Mouse (Mus musculus) retina, postnatal 7 days (tissue): ENCODE measurements at regions not wholly inside any gene's neighbourhood (a gene's known extent, or its start where the extent isn't known, plus 50 kb on each side); places are given as distances from the start of the nearest gene placed in this dataset.
"Not testable (repeated sequence)": the region's sequence is repeated elsewhere in the genome, so short reads cannot be mapped to it uniquely, and the experiment has no call there.

Source experiments
- DNase-seq: peaks from one replicate; pipeline ENCODE4 v3.0.0-alpha.2; 2012; ENCODE audit warnings: low read depth, low spot score

DNA sequence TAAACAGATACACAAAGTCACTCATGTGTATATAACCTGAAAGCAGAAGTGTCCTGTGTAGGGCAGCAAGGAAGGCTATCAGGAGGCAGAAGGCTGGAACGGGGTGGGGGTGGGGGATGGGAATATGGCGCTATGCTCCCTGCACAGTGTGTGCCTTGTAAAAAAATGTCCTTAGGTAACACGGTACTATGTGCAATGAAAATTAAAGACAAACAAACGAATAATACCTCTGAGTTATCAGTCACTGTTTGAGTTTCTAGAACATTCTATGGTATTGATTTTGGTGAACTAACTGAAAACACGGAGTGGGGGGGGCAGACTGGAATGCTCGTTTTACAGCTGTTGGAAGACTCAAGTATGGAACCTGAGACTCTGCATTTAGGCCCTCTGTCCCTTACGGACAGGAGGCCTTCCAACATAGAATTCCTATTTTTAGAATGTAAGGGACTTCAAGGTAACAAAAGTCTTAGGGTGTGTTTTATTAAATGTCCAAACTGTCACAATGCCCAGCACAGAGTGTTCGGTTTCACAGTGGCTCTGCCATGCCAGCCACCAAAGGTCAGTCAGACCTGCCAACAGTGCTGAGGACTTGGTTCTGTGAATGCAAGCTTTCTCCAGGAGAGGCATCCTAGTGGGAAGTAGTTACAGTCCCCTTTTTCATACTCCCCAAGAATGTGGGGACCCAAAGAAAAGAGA is 240.6 kb downstream of the Ano6 start:
- DNase-seq: no peak

DNA sequence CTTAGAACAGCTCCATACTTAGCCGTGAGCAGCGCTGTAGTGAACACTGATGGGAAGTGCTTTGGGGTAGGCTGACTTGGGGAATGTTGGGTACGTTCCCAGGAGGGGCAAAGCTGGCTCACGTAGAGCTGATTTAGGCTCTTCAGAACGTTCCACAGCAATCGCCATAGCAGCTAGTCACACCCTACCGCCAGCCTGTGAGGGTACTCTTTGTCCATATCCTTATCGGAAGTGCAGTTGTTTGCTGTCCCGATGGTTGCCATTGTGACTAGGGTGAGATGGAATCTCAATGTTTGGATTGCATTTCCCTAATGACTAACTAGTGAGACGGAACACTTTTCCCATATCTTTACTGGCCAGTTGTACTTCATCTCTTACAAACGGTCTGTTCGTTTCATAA is 244.6 kb downstream of the Ano6 start:
- no peak for DNase-seq

- DNase-seq: no peak
Observed at GRCm38 (mm10) chr15:96045561-96045960, 241.8 kb upstream of the Arid2 start.

GRCm38 (mm10) chr15:96046651-96047050 is 240.7 kb upstream of the Arid2 start:
- no peak for DNase-seq

GRCm38 (mm10) chr15:96050416-96050815 is 236.9 kb upstream of the Arid2 start:
- no peak for DNase-seq

DNA sequence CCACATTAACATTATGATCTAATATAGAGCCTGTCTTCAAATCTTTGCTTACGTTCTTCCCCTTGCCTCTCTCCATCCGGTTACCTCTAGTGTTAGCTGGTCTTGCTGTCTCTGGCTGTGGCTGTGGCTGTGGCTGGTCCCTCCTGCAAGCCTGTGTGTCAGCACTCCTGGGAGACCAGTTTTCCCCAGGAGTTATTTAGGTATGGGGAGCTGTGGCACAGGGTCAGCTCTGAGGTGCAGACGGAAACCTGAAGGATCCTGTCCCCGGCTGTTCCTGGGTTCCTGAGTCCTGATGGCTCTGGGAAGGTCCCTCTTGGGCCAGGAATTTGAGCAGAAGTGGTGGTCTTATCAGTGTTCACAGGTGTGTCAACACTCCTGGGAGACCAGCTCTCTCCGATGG is 234.7 kb upstream of the Arid2 start:
- no peak for DNase-seq

- no peak for DNase-seq
Observed at GRCm38 (mm10) chr15:96055361-96055760, 232.0 kb upstream of the Arid2 start.

- no peak for DNase-seq
Observed at GRCm38 (mm10) chr15:96055796-96056473, 231.4 kb upstream of the Arid2 start.

- DNase-seq: no peak
Observed at GRCm38 (mm10) chr15:96059623-96060022, 227.7 kb upstream of the Arid2 start.

GRCm38 (mm10) chr15:96064499-96065217 is 222.7 kb upstream of the Arid2 start:
- no peak for DNase-seq

DNA sequence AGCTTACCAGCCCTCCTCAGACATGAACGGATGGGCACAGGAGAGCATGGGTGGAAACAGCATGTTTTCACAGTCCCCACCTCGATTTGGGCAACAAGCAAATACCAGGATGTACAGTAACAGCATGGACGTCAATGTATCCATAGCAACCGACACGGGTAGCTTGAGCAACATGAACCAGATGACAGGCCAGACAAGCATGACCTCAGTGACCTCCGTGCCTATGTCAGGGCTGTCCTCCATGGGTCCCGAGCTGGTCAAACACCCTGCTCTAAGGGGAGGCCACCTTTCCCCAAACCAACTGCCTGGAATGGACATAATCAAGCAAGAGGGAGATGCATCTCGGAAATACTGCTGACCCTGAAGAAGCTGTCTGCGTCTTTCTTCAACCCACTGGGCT is 211.7 kb upstream of the Arid2 start:
- no peak for DNase-seq

GRCm38 (mm10) chr15:96077756-96078155 is 209.6 kb upstream of the Arid2 start:
- DNase-seq: no peak

GRCm38 (mm10) chr15:96078580-96078979 is 208.7 kb upstream of the Arid2 start:
- DNase-seq: no peak

GRCm38 (mm10) chr15:96089676-96090075 is 197.6 kb upstream of the Arid2 start:
- DNase-seq: no peak

DNA sequence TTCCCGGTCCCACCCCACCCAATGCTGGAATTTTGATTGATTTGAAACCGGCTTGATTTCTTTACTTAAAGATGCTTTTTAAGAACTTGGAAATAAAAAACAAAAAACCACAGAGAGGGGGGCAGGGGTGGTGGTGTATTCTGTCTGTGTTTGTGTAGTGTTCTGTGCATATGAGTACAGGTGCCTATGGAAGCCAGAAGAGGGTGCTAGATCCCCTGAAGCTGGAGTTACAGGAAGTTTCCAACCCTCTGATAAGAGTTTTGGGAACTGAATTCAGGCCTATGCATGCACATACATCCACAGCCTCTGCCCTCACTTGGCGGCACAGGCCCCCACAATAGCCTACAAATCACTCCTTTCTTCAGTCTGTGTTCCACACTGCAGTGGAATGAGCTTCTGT is 190.9 kb upstream of the Arid2 start:
- no peak for DNase-seq

DNA sequence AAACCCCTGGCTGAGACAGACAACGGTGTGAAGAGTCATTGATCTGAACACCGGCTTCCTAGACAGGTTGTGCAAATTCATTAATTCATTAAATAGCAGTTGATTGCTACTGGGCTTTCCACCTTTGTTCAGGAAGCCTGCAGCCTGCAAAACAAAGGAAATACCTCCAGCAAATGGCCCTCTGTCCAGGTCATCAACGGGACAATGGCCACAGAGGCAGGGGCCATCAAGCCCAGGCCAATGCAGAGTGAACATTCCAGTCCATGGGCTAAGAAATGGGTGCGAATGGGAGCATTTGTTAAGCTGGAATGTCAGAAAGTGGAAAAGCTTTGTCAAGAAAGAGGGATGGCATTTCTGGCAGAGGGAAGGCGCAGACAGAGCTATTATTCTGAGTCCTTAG is 188.5 kb upstream of the Arid2 start:
- no peak for DNase-seq

DNA sequence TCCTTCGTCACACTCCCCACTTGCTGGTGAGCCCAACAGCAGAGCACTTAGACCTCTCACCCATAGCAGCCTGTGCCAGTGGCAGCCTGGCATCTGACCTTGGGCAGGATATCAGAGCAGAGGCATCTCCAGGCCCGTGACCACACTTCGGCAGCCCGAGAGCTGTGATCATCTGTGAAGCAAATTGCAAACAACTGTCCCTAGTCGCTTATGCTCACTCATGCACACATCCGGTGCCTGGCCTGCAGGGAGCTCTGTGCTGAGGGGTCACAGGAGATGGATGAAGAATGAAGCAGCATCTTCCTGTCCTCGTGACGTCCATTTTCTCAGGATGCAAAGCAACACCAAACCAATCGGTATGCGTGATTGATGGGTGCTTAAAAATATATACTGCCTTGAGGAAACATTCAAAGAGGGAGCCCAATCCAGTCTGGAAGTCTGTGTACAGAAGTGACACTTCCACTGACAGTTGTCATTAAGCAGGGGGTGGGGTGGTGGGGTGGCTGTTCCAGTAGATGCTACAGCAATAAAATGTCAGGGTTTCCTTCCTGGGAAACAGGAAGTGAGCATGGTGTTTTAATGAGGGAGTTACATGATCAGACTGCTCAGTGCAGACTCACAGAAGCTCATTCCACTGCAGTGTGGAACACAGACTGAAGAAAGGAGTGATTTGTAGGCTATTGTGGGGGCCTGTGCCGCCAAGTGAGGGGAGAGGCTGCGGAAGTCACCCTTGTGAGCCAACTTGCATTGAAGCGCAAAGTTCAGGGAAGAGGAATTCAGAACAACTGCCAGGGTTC is 187.3 kb upstream of the Arid2 start:
- DNase-seq: not testable (repeated sequence)

DNA sequence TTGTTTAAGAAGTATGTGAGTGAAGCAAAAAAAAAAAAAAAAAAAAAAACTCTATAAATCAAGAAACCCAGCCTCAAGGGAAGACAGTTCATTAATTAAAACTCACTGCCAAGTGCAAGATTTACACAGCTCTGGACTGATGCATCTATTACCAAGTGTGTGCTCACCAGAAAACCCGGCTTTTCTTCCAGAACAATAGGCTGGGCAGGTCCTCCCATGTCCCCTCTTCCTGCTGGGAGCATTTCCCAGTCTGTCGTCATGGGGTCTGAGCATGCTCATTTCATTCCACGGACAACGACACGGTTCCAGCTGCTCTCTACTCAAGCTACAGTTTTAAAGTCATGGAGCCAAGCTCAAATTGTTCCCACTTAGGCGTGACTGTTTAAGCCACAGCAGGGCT is 183.6 kb upstream of the Arid2 start:
- no peak for DNase-seq

- no peak for DNase-seq
Observed at GRCm38 (mm10) chr15:96107503-96107902, 179.8 kb upstream of the Arid2 start.

DNA sequence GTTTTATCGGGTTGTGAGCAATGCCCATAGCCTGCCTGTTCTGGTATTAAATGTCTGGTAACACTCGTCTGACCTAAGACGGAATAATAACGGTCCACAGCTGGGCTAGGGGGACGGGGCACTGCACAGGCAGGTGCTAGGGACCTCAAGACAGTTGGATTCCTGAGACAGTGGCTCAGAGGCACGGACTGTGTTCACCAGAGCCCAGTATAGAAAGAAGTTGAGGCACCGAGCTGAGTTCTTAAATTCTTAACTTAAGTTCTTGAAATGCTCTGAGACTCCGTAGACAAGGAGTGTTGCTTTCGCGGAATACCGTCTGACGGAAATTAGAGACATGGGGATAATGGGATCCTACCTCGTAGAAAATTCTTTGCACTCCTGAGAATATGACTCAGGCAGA is 174.2 kb upstream of the Arid2 start:
- no peak for DNase-seq

DNA sequence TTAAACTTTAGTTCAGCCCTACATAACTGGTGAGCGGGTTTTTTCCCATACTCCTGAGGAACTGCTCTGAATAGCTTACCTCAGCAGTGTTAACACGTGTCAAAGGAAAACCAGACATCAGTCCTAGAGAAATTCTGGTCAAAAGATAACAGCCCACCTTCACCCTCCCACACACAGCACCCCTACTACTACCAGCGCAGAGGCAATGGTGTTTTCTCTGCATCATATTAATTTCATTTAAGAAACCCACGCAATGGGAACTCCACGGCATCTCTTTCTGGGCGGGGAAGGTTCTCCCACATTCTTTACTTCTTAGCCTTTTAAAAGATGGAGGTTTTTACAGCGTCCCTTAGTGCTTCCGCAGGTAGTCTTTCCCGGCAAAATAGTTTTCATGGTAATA is 172.7 kb upstream of the Arid2 start:
- DNase-seq: no peak

GRCm38 (mm10) chr15:96115196-96115595 is 172.1 kb upstream of the Arid2 start:
- no peak for DNase-seq
